Mouse (Mus musculus): ENCODE measurements around the gene Myo15b. TPM values are rescaled to one million over a fixed set of nuclear protein-coding genes. Genes with fewer than 3 reads are reported as not detected.
"Not testable (repeated sequence)": the region's sequence is repeated elsewhere in the genome, so short reads cannot be mapped to it uniquely, and the experiment has no call there.

Myo15b gene
- polyA plus RNA-seq, 1 experiment from 2014 or later, result 0.67 TPM

DNA sequence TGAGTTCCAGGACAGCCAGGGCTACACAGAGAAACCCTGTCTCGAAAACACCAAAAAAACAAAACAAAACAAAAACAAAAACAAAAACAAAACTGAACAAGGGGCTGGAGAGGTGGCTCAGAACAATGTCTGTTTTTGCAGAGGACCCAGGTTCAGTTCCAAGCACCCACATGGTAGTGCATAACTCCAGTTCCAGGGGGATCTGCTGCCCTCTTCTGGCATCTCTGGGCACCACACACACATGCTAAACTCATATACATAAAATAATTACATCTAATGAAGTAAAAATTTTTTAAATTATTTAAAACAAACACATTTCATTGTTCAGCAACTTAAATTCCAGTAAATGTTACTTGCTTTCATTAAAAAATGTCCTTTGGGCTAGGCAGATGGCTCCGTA lies 12.4 kb upstream of the Myo15b start:
- peaks cover 27% of the 10 kb centered on the region for H3K4me1 ChIP-seq
- H3K9me3 ChIP-seq, result no peaks in the 10 kb centered on the region
- no peak overlapping the region for H3K4me2 ChIP-seq
- no peak overlapping the region for H3K4me3 ChIP-seq
- H3K36me3 ChIP-seq, result peaks cover 13% of the 10 kb centered on the region; the same call in 1 of the 2 replicates
- 94% methylated on average over 2 of the region's 2 CpGs for WGBS
- H3K9ac ChIP-seq, result no peak overlapping the region
- no peaks in the 10 kb centered on the region for H3K27me3 ChIP-seq
- ATAC-seq (ENCODE audit: insufficient number of reproducible peaks, insufficient read depth, low FRiP score, low TSS enrichment, low read depth), result no peak
- no peak overlapping the region for H3K27ac ChIP-seq

DNA sequence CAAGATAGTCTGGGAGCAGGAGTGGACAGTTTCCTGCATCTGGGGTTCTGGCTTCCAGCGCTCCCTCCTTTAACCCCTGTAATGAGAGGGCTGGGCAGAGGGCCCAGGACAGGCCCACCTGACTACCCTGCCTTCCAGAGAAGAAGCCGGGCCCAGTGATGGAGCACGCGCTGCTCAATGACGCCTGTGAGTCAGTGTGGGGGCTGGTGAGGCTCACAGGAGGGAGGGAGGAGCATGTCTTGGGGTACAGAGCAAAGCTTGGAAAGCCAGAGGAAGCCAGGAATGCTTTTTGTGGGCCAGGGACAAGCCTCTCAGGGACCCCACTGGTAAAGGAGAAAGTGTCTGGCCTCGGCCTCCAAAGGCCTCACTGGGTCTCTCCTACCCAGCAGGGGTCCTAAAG lies 3.5 kb upstream of the Myo15b start:
- Histone ChIP-seq H3K9ac (peak overlapping the region; percentile 32; the same call in 1 of the 2 replicates), H3K9me3 (no peaks in the 10 kb centered on the region), H3K27me3 (peaks cover 45% of the 10 kb centered on the region), H3K4me2 (no peak overlapping the region), H3K4me3 (no peak overlapping the region), H3K27ac (no peak overlapping the region), H3K36me3 (peaks cover 8% of the 10 kb centered on the region; the same call in 1 of the 2 replicates), H3K4me1 (peaks cover 13% of the 10 kb centered on the region)
- no peak for ATAC-seq (ENCODE audit: insufficient number of reproducible peaks, insufficient read depth, low FRiP score, low TSS enrichment, low read depth)
- WGBS, result 78% methylated on average over 6 of the region's 6 CpGs

DNA sequence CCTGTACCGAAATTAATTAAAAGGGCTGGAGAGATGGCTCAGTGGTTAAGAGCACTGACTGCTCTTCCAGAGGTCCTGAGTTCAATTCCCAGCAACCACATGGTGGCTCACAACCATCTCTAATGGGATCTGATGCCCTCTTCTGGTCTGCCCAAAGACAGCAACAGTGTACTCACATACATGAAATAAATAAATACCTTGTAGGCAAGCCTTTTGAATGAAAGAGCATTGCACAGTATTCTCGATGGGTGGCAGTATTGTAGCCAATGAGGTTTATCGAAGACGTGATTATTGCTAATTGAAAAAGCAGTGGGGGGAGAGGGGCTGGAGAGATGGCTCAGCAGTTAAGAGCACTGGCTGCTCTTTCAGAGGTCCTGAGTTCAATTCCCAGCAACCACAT lies 1.1 kb upstream of the Myo15b start:
- ATAC-seq (ENCODE audit: insufficient number of reproducible peaks, insufficient read depth, low FRiP score, low TSS enrichment, low read depth); H3K4me3 ChIP-seq; H3K27ac ChIP-seq; H3K36me3 ChIP-seq; H3K9me3 ChIP-seq; H3K4me2 ChIP-seq; H3K9ac ChIP-seq: not testable (repeated sequence)
- Histone ChIP-seq H3K27me3 (peaks cover 70% of the 10 kb centered on the region), H3K4me1 (peaks cover 13% of the 10 kb centered on the region)
- WGBS, result 93% methylated on average over 4 of the region's 4 CpGs

GRCm38 (mm10) chr11:115857936-115858335 lies 270 bp upstream of the Myo15b start:
- Histone ChIP-seq H3K4me1 (peaks cover 13% of the 10 kb centered on the region), H3K4me3 (0 out of 2 replicates have a peak overlapping the region, but pooled peaks have one; percentile 44), H3K9me3 (no peaks in the 10 kb centered on the region), H3K4me2 (no peak overlapping the region), H3K9ac (no peak overlapping the region), H3K27me3 (peaks cover 71% of the 10 kb centered on the region), H3K27ac (no peak overlapping the region), H3K36me3 (no peaks in the 10 kb centered on the region)
- no peak for ATAC-seq (ENCODE audit: insufficient number of reproducible peaks, insufficient read depth, low FRiP score, low TSS enrichment, low read depth)
- WGBS, result 52% methylated on average over 13 of the region's 13 CpGs

DNA sequence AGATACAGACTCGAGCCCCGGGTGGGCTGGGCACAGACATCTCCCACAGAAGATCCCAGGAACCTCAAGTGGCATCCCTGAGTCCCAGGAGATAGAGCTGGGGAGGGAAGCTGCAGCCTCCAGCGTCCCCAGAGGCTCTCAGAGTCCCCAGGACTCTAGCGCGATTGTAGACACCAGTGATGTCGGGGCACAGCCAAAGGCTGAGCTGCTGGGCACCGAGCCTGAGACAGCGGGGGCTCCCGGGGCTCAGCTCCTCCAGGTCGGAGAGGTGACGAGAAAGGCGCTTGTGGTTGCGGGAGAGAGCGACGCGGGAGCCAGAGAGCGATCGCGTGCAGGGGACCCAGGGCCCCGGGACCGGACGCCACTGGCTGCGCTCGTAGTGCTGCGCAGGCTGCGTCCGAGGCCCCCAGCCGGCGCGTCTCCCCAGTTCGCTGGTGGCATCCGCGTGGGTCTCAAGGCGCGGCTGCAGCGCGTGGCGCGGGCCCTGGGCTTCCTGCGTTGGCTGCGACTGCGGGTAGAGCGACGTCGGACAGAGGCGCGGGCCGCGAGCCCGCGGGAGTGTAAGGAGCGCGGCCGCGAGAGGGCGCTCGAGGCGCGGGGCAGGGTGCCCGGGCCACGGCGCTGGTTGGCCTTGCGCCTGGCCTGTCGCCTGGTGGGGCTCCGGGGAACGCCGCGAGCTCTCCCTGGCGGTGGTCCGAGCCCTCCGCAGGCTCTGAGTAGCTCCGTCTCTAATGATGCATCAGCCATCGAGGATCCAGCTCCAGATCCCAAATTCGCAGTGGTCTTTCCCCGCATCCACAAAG lies 1.1 kb downstream of the Myo15b start:
- WGBS, result 2% methylated on average over 72 of the region's 75 CpGs
- peaks cover 13% of the 10 kb centered on the region for H3K4me1 ChIP-seq
- H3K9me3 ChIP-seq, result no peaks in the 10 kb centered on the region
- 0 out of 2 replicates have a peak, but pooled peaks have one; percentile 43 for ATAC-seq (ENCODE audit: insufficient number of reproducible peaks, insufficient read depth, low FRiP score, low TSS enrichment, low read depth)
- peak overlapping the region; percentile 60 for H3K9ac ChIP-seq
- H3K27ac ChIP-seq, result no peak overlapping the region
- peak overlapping the region; percentile 66 for H3K4me2 ChIP-seq
- peak overlapping the region; percentile 44 for H3K4me3 ChIP-seq
- no peaks in the 10 kb centered on the region for H3K36me3 ChIP-seq
- peaks cover 71% of the 10 kb centered on the region for H3K27me3 ChIP-seq

GRCm38 (mm10) chr11:115863895-115864294 lies 5.7 kb downstream of the Myo15b start:
- Histone ChIP-seq H3K27me3 (peaks cover 33% of the 10 kb centered on the region), H3K4me3 (no peak overlapping the region), H3K4me2 (no peak overlapping the region), H3K9me3 (no peaks in the 10 kb centered on the region), H3K36me3 (no peaks in the 10 kb centered on the region), H3K27ac (no peak overlapping the region), H3K9ac (no peak overlapping the region), H3K4me1 (peaks cover 7% of the 10 kb centered on the region)
- 87% methylated on average over 8 of the region's 8 CpGs for WGBS
- no peak for ATAC-seq (ENCODE audit: insufficient number of reproducible peaks, insufficient read depth, low FRiP score, low TSS enrichment, low read depth)

GRCm38 (mm10) chr11:115869393-115869792 lies 11.2 kb downstream of the Myo15b start:
- Histone ChIP-seq H3K36me3 (no peaks in the 10 kb centered on the region), H3K4me3 (no peak overlapping the region), H3K27ac (no peak overlapping the region), H3K4me2 (no peak overlapping the region), H3K9ac (no peak overlapping the region), H3K27me3 (no peaks in the 10 kb centered on the region), H3K9me3 (no peaks in the 10 kb centered on the region), H3K4me1 (no peaks in the 10 kb centered on the region)
- 84% methylated on average over 8 of the region's 8 CpGs for WGBS
- no peak for ATAC-seq (ENCODE audit: insufficient number of reproducible peaks, insufficient read depth, low FRiP score, low TSS enrichment, low read depth)

- ATAC-seq (ENCODE audit: insufficient number of reproducible peaks, insufficient read depth, low FRiP score, low TSS enrichment, low read depth), result no peak
- H3K4me1 ChIP-seq, result no peaks in the 10 kb centered on the region
- WGBS, result 53% methylated on average over 4 of the region's 4 CpGs
- H3K9me3 ChIP-seq, result no peaks in the 10 kb centered on the region
- H3K9ac ChIP-seq, result no peak overlapping the region
- no peak overlapping the region for H3K4me3 ChIP-seq
- H3K4me2 ChIP-seq, result no peak overlapping the region
- no peaks in the 10 kb centered on the region for H3K27me3 ChIP-seq
- H3K27ac ChIP-seq, result no peak overlapping the region
- no peaks in the 10 kb centered on the region for H3K36me3 ChIP-seq
Measured at GRCm38 (mm10) chr11:115872437-115872836, 14.2 kb downstream of the Myo15b start.

DNA sequence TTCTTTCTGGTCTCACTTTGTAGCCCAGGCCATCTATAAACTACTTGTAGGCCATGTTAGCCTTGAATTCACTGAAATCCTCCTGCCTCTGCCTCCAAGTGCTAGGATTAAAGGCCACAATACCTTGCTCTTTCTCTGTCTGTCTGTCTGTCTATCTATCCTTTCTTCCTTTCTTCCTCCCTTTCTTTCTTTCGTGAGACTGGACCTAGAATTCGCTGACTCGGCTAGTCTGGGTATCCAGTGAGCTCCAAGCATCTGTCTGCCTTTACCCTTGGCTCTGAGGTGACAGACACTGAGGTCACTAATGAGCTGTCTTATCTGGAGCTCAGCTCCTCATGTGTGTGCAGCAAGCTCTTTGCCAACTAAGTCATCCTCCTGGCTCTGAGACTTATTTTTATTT lies 17.7 kb downstream of the Myo15b start:
- H3K4me3 ChIP-seq, result no peak overlapping the region
- H3K4me2 ChIP-seq, result no peak overlapping the region
- no peak for ATAC-seq (ENCODE audit: insufficient number of reproducible peaks, insufficient read depth, low FRiP score, low TSS enrichment, low read depth)
- no peak overlapping the region for H3K9ac ChIP-seq
- H3K27me3 ChIP-seq, result no peaks in the 10 kb centered on the region
- WGBS, result 93% methylated on average over 3 of the region's 3 CpGs
- H3K9me3 ChIP-seq, result no peaks in the 10 kb centered on the region
- no peaks in the 10 kb centered on the region for H3K4me1 ChIP-seq
- H3K36me3 ChIP-seq, result no peaks in the 10 kb centered on the region
- H3K27ac ChIP-seq, result no peak overlapping the region

DNA sequence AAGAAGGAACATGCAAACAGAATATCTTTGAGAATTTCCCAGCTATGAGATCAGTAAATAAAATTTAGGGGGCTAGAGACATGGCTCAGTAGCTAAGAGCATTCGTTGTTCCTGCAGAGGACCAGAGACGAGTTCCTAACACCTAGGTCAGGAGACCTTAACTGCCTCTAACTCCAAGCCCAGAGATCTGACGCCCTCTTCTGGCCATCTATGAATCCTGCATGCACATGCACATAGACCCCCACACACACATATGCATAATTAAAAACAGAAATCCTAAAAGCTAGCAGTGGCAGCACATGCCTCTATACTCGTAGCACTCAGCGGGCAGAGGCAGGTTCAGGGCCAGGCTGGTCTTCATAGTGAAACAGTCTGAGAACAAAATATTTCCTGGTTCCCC lies 18.2 kb downstream of the Myo15b start:
- Histone ChIP-seq H3K27me3 (no peaks in the 10 kb centered on the region), H3K4me1 (no peaks in the 10 kb centered on the region), H3K4me2 (no peak overlapping the region), H3K36me3 (no peaks in the 10 kb centered on the region), H3K9ac (no peak overlapping the region), H3K4me3 (no peak overlapping the region), H3K9me3 (no peaks in the 10 kb centered on the region), H3K27ac (no peak overlapping the region)
- WGBS, result 67% methylated on average over 5 of the region's 5 CpGs
- no peak for ATAC-seq (ENCODE audit: insufficient number of reproducible peaks, insufficient read depth, low FRiP score, low TSS enrichment, low read depth)

DNA sequence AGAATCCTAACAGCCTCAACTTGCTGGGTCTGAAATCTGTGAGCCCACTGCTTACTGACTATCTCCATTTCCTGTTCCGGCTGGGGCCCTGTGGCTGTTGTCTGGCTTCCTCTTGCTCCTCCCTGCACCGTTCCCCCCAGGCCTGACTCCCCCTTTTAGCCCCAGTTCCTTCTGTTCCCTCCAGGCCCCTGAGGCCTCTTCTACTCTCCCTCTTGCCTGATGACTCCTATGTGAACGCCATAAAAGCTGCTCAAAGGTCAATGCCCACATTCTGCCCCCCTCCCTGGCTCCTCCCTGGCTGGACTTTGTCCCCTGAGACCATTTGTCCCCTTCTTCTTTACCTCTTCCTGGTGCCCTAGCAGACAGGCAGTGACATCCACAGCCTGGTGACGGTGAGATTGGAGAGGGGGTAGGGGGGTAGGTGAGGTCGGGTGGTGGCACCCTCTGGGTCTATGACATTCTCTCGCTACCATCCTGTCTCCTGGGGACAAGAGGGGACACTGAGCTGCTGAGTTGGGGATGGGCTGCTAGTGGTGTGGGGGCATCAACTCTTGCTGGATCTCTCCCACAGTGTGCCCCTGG lies 19.1 kb downstream of the Myo15b start:
- Histone ChIP-seq H3K4me1 (no peaks in the 10 kb centered on the region), H3K27ac (no peak overlapping the region), H3K4me3 (no peak overlapping the region), H3K27me3 (no peaks in the 10 kb centered on the region), H3K9ac (no peak overlapping the region), H3K4me2 (no peak overlapping the region), H3K36me3 (no peaks in the 10 kb centered on the region), H3K9me3 (no peaks in the 10 kb centered on the region)
- ATAC-seq (ENCODE audit: insufficient number of reproducible peaks, insufficient read depth, low FRiP score, low TSS enrichment, low read depth), result no peak
- WGBS, result 62% methylated on average over 6 of the region's 6 CpGs

DNA sequence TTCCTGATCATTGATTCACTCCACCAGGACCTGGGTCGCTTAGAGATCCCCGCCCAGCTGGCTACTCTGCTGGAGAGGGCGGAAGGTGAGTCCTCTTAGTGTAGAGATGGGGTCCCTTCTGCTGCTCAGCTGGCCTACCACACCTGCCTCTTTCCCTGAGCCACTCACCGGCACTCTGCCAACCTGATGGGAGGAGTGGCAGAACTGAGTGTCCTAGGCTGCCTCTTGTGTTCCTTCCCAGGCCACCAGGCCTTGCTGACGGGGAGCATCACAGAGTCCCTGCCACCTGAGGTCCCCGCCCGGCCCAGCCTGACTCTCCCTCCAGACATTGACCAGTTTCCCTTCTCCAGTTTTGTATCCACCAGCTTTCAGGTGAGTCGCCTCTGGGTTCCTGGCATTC lies 19.9 kb downstream of the Myo15b start:
- Histone ChIP-seq H3K36me3 (no peaks in the 10 kb centered on the region), H3K27me3 (peaks cover 7% of the 10 kb centered on the region), H3K4me1 (no peaks in the 10 kb centered on the region), H3K4me2 (no peak overlapping the region), H3K27ac (no peak overlapping the region), H3K4me3 (no peak overlapping the region), H3K9me3 (no peaks in the 10 kb centered on the region), H3K9ac (no peak overlapping the region)
- WGBS, result 77% methylated on average over 8 of the region's 8 CpGs
- ATAC-seq (ENCODE audit: insufficient number of reproducible peaks, insufficient read depth, low FRiP score, low TSS enrichment, low read depth), result no peak
